Mouse (Mus musculus): Measurements from ENCODE around the gene Cryba4.

Cryba4 gene

DNA sequence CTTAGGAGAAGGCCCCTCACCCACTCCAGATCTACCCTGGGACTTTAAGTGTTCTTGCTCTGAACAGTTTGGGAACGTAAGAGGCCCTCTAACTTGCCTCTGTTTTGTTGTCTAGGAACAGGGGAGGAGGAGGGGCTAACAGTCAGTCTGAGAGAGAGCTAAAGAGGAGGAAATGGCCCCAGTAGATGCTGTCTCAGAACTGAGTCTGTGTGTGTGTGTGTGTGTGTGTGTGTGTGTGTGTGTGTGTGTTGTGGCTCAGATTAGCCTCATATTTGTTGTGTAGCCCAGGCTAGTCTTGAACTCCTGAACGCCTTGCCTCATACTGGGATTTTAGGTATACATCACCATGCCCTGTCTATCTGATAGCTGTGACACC, 34.3 kb upstream of the Cryba4 start:
- DNase-seq (ENCODE audit: low spot score in 2 of 2) = no peak

- DNase-seq (ENCODE audit: low spot score in 2 of 2) = no peak
Observed at GRCm38 (mm10) chr5:112285548-112286085, 33.3 kb upstream of the Cryba4 start.

- no peak for DNase-seq (ENCODE audit: low spot score in 2 of 2)
Observed at GRCm38 (mm10) chr5:112284203-112284582, 31.9 kb upstream of the Cryba4 start.

GRCm38 (mm10) chr5:112283543-112284202, 31.4 kb upstream of the Cryba4 start:
- no peak for DNase-seq (ENCODE audit: low spot score in 2 of 2)

DNA sequence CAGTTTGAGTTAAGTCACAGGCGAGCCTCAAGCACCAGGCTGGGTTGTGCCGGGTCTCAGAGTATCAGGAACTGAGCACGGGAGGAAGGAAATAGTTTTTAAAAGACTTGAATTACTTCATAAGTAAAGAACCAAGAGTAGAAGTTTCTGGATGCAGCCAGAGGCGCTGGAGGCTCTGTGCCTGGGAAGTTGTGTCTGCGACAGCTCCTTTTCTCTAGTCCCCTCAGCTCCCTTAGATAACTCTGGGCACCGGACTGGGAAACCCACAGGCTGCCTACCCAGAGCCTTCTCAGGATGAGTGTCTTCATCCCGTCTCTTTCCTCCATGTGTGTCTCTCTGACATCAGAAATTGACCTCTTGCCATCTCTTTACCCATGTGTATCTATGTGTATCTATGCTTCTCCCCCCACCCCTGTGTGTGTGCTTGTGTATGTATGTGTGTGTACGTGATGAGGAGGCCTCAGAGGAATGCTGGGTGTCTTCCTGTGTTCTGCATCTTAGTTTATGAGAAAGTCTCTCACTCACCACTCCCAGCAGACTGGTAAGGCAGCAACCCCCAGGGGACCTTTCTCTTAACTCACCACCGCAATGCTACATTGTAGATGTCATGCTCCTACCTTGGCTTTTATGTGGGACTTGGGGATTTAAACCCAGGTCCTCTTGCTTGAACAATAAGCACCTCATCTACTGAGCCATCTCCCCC, 30.6 kb upstream of the Cryba4 start:
- no peak for DNase-seq (ENCODE audit: low spot score in 2 of 2)

GRCm38 (mm10) chr5:112282123-112282779, 29.9 kb upstream of the Cryba4 start:
- DNase-seq (ENCODE audit: low spot score in 2 of 2) = no peak

GRCm38 (mm10) chr5:112281676-112282075, 29.4 kb upstream of the Cryba4 start:
- DNase-seq (ENCODE audit: low spot score in 2 of 2) = no peak

GRCm38 (mm10) chr5:112280863-112281660, 28.7 kb upstream of the Cryba4 start:
- DNase-seq (ENCODE audit: low spot score in 2 of 2) = no peak

- no peak for DNase-seq (ENCODE audit: low spot score in 2 of 2)
Observed at GRCm38 (mm10) chr5:112280151-112280550, 27.8 kb upstream of the Cryba4 start.

GRCm38 (mm10) chr5:112279181-112280021, 27.1 kb upstream of the Cryba4 start:
- DNase-seq (ENCODE audit: low spot score in 2 of 2) = no peak

DNA sequence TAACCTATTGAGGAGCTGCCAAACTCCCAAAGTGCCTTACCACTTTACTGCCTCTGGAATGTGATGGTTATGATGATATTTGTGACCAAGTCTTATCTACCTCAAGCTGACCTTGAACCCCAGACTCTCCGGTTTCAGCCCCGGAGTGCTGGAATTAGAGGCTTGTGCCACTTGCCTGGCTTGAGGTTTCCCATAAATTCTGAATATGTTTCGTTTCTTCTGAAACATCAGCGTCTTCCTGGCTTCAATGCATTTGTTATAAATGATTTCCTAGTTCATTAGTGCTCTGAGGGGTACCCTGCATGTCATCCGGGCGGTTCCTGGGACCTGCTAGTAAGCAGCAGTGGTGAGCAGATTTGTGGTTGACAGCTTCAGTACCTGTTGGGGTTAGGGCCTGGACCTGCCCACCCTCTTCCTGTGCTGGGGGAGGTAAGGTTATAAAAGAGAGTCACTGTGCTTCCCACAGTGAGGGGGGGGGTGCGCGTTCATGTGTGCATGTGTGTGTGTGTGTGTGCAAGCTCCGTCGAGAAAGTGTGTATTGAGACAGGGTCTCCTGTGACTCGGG, 25.7 kb upstream of the Cryba4 start:
- no peak for DNase-seq (ENCODE audit: low spot score in 2 of 2)

DNA sequence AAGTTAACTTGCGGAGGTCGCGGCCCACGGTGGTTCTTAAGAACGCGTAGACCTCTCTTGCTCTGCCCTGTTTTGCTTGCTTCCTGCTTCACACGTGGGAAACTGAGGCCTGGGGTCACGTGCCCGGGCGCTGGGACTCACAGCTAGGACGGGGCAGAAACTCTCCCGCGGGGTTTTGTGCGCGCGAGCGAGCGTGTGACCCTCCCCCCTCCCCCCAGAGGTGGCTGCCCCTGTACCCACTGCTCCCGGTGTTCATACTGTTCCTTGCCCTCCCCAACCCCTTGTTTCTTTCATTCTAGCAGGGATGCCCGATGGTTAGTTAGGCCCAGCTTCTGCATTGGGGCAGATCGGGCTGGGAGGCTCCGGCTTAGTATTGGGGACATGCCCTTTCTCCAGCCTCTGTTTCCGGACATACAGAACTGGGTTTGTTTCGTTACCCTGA, 24.6 kb upstream of the Cryba4 start:
- DNase-seq (ENCODE audit: low spot score in 2 of 2) = no peak

DNA sequence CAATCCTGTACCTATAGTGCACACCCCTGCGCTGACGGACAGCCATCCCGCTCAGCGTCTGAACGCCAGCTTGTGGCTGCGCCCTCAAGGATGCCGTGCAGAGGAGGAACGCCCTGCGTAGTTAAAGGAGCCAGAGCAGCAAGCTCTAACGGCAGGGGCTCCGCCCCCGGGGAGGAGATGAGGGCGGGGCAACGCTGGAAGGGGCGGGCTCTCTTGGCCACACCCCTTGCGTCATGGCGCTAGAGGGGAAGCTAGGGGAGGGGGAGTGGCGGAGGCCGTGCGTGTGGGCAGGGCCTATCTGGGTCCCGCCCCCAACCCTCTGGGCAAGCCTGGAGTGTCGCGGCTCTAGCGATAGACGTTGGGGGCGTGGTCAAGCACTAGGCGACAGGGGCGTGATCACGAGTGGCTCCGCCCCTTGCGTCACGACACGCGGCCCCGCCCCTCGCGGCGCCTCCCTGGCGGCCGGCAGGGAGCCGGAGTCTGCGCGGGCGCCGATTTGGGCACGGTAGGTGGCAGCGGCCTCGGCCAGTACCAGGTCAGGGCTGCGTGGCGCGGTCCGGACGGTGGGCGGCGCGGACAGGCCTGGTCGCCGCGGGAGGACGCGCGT, 24.1 kb upstream of the Cryba4 start, which contains the start of gene Tpst2:
Gene Tpst2 (plus strand): TSS at position 425 of the 607 bp plus-strand sequence.
- DNase-seq (ENCODE audit: low spot score in 2 of 2) = peak; percentile 100

GRCm38 (mm10) chr5:112275021-112275804, 22.9 kb upstream of the Cryba4 start:
- DNase-seq (ENCODE audit: low spot score in 2 of 2) = no peak

GRCm38 (mm10) chr5:112273746-112274463, 21.6 kb upstream of the Cryba4 start:
- no peak for DNase-seq (ENCODE audit: low spot score in 2 of 2)

- no peak for DNase-seq (ENCODE audit: low spot score in 2 of 2)
Observed at GRCm38 (mm10) chr5:112272934-112273333, 20.6 kb upstream of the Cryba4 start.

DNA sequence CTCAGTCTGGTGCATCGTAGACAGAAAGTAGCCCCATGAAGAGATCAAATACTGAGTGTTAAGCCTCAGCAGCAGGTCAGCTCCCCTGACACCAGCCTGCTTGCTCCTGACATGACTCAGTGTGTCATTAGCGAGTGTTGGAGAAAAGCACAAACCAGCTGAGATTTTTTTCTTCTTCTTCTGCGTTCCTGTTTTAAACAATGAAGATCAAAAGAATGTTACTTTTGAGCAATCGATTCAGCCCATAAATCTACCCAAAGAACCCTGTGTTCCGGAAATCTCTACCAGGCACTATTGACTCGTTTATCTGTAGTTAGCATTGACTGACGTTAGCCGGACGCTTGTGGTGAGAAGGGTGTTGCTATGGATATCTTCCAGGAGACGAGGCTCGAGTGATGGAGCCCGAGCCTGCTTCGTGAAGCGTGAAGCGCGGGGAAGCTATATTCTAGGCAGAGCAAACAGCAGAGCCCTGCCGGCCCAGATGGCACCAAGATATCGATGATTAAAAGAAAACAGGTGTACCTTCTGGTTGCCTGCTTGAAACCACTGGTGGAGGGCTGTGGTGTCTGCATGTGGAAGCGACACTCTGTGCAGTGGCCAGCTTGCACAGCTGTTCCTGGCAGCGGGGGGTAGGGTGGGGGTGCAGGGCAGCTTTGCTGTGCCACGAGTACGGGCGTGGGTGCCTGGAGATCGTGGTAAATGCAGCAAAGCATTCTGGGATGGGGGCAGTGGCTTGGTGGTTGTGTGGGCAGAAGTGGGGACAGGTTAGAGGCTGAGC, 18.6 kb upstream of the Cryba4 start:
- no peak for DNase-seq (ENCODE audit: low spot score in 2 of 2)

Data from urinary bladder, postnatal 4 days (tissue).